Mouse (Mus musculus) heart, embryonic 16.5 days (tissue): ENCODE measurements around the gene Actr1a. TPM values are rescaled to one million over a fixed set of nuclear protein-coding genes. Genes with fewer than 3 reads are reported as not detected.

Experiments used
- ATAC-seq: fragments of 200-750 bp; cut with Nextera tagmentation; replicated peaks from 2 replicates; pipeline ENCODE4 v1.8.0; 2017; ENCODE audit warnings: moderate number of reproducible peaks; ENCODE audit not compliant: insufficient read depth, low FRiP score; ENCODE audit errors: extremely low read depth
- H3K27ac ChIP-seq: fragments of 300-500 bp; sonication (generic); 2 replicates; pipeline ENCODE4 v1.5.1; 2014; ENCODE audit warnings: mild to moderate bottlenecking, low read length, control low read depth, moderate library complexity
- H3K27me3 ChIP-seq: fragments of 300-500 bp; sonication (generic); 2 replicates; pipeline ENCODE4 v1.6.1; 2014; ENCODE audit warnings: low read length, mixed read lengths; ENCODE audit not compliant: control insufficient read depth, insufficient read depth
- H3K36me3 ChIP-seq: fragments of 300-500 bp; sonication (generic); 2 replicates; pipeline ENCODE4 v1.6.1; 2014; ENCODE audit not compliant: control insufficient read depth, insufficient read depth
- H3K4me1 ChIP-seq: fragments of 300-500 bp; sonication (generic); 2 replicates; pipeline ENCODE4 v1.6.1; 2014; ENCODE audit warnings: low read length, mixed read lengths; ENCODE audit not compliant: control insufficient read depth, insufficient read depth
- H3K4me2 ChIP-seq: fragments of 300-500 bp; sonication (generic); 2 replicates; pipeline ENCODE4 v1.6.1; 2014; ENCODE audit warnings: low read depth, mild to moderate bottlenecking, control low read depth, low read length
- H3K4me3 ChIP-seq: fragments of 300-500 bp; sonication (generic); 2 replicates; pipeline ENCODE4 v1.5.1; 2014; ENCODE audit warnings: mild to moderate bottlenecking, control low read depth, low read length
- H3K9ac ChIP-seq: fragments of 300-500 bp; sonication (generic); 2 replicates; pipeline ENCODE4 v1.6.1; 2014; ENCODE audit warnings: low read length, control low read depth
- H3K9me3 ChIP-seq: fragments of 300-500 bp; sonication (generic); replicated peaks from 2 replicates; pipeline ENCODE4 v1.6.1; 2016; ENCODE audit warnings: low read length; ENCODE audit not compliant: control insufficient read depth
- WGBS: fragments of 180-500 bp; shearing (Covaris S2); extraction: QIAGEN DNeasy Blood & Tissue Kit; methylation state at CpG from one replicate; pipeline ENCODE4 v1.1.7; 2014; 5-methylcytosine and 5-hydroxymethylcytosine counted together
- polyA plus RNA-seq: library from polyadenylated mRNA; unstranded; fragments of >200 nt; fragmentation: Nextera tagmentation; extraction: Ambion mirVana; gene quantifications from 2 replicates; pipeline ENCODE4 v1.2.1, GENCODE M21; 2015

The Actr1a gene
- polyA plus RNA-seq, 1 experiment from 2014 or later: 126 TPM

DNA sequence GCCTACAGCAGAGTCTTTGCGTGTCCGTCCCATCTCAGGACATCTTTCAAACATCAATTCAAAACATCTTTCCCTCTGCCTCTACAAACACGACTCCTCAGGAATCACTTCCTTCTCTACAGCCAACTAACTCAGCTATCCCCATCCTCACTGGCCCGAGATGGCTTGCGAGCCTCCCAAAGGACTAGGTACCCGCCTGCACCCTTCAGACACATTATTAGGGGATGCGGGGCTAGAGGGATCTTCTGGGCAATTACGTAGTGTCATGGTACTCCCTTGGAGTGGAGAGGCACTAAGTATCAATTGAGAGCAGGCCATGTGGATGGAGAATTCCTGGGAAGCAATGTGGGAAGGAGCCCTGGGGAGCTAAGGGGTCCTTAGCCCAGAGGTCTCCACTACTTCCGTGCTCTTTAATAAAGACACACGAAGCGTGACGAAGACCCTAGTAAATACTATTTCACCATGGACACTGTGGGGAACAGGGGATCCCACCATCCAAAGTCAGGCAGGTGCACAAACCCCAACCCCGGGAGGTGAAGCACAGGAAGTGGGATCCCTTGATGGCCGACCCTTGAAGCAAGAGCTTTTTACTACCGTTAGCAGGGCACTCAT lies 57.7 kb downstream of the Actr1a start:
- H3K4me3 ChIP-seq: peak overlapping the region; percentile 80
- H3K27ac ChIP-seq: peak overlapping the region; percentile 44; the same call in 1 of the 2 replicates
- H3K36me3 ChIP-seq: no peaks in the 10 kb centered on the region
- 36% methylated on average over 15 of the region's 15 CpGs for WGBS
- peak overlapping the region; percentile 84 for H3K4me2 ChIP-seq
- peaks cover 6% of the 10 kb centered on the region for H3K4me1 ChIP-seq
- H3K27me3 ChIP-seq: no peaks in the 10 kb centered on the region
- ATAC-seq: no peak
- peak overlapping the region; percentile 89 for H3K9ac ChIP-seq
- no peaks in the 10 kb centered on the region for H3K9me3 ChIP-seq

DNA sequence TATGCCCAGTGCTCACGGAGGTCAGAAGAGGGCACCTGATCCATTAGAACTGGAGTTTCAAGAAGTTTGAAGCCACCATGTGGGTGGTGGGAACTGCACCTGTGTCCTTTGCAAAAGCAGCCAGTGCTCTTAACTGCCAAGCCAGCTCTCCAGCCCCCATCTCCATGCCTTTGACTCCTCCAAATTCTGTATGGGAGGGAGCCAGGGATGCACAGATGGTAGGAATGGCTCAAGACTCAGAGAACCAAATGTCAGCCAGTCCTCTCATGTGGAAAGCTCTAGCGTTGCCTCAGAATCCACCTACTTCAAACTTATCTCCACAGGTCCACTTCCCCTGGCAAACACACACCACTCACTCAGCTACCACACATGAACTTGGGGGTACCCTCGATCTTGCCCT lies 61.6 kb downstream of the Actr1a start:
- H3K36me3 ChIP-seq: peaks cover 12% of the 10 kb centered on the region; the same call in 1 of the 2 replicates
- H3K4me3 ChIP-seq: no peak overlapping the region
- no peak overlapping the region for H3K27ac ChIP-seq
- no peaks in the 10 kb centered on the region for H3K27me3 ChIP-seq
- no peak for ATAC-seq
- peaks cover 10% of the 10 kb centered on the region for H3K4me1 ChIP-seq
- WGBS: 73% methylated on average over 3 of the region's 3 CpGs
- H3K9me3 ChIP-seq: no peaks in the 10 kb centered on the region
- H3K4me2 ChIP-seq: no peak overlapping the region
- H3K9ac ChIP-seq: no peak overlapping the region

DNA sequence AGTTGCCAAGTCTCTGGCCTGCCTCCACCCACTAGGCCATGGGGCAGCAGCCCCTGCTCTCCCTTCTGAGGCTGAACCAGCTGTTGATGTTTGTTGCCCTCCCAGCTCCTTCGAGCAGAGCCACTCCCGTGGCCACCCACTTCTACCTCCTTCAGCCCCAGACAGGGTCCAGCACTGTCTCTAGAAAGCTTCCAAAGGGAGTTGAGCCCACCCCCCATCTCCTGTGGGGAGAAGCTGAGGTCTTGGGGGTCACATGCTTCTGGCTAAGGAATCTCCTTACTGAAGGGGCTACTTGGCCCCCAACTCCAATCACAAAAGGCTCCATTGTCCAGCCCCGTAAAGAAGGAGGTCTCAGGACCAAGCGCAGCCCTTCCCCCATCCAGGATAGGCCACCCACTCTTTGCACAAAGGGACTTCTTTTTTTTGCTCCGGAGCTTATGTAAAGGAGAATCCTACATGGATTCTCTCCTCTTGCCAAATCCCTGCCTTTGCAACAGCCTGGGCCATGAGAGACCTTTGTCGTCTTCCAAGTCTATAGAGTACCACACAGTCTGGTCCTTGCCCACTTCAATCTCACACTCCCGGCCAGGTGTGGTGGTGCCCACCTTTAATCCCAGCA lies 62.7 kb downstream of the Actr1a start:
- Histone ChIP-seq H3K4me2 (no peak overlapping the region), H3K4me3 (no peak overlapping the region)

DNA sequence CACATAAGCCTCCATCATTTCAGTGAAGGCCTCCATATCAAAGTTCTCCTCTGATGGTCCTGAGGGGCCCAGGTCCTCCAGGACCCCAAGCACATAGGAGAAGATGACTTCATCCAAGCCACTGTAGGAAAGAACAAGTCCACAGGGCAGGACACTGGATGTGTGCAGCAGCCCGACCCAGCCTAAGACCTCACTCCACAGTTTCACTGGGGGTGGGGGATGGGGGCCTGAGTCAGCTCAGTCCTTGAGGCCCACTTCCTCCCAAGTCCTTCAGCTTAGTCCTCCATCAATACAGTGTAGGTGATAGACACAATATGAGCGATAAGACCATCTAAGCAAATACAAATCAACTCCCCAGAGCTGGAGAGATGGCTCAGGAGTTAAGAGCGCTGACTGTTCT lies 63.6 kb downstream of the Actr1a start:
- Histone ChIP-seq H3K27ac (no peak overlapping the region), H3K4me3 (no peak overlapping the region), H3K27me3 (peaks cover 5% of the 10 kb centered on the region), H3K4me2 (no peak overlapping the region), H3K36me3 (peaks cover 12% of the 10 kb centered on the region; the same call in 1 of the 2 replicates), H3K9me3 (no peaks in the 10 kb centered on the region), H3K4me1 (peaks cover 13% of the 10 kb centered on the region), H3K9ac (no peak overlapping the region)
- WGBS: 79% methylated on average over 3 of the region's 3 CpGs
- ATAC-seq: no peak

More for the DNA sequence above, 62.7 kb downstream of the Actr1a start:
- no peaks in the 10 kb centered on the region for H3K9me3 ChIP-seq
- ATAC-seq: no peak
- 69% methylated on average over 7 of the region's 7 CpGs for WGBS
- peaks cover 12% of the 10 kb centered on the region; the same call in 1 of the 2 replicates for H3K36me3 ChIP-seq
- H3K27ac ChIP-seq: no peak overlapping the region
- no peaks in the 10 kb centered on the region for H3K27me3 ChIP-seq
- peaks cover 9% of the 10 kb centered on the region for H3K4me1 ChIP-seq
- H3K9ac ChIP-seq: no peak overlapping the region

DNA sequence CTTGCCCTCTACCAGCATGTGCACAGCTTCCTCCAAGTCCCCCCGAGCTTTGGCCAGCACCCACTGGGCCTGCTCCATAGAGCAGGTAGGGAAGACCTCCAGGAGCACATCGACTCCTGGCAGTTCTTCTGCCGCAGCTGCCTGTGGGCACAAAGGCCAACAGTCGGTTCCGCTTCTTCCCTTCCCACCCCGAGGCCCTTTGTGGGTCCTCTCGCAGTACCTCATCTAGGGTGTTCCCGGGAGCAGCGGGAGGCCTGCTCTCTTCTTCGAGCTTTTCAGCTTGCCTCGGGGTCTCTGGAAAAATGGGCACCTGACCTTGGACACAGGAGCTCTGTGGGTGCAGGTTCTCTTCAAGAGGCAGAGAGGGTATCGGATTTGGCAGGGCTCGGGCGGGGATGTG lies 64.2 kb downstream of the Actr1a start:
- H3K9me3 ChIP-seq: no peaks in the 10 kb centered on the region
- no peak overlapping the region for H3K9ac ChIP-seq
- peaks cover 11% of the 10 kb centered on the region for H3K27me3 ChIP-seq
- no peak overlapping the region for H3K4me2 ChIP-seq
- H3K36me3 ChIP-seq: peaks cover 12% of the 10 kb centered on the region; the same call in 1 of the 2 replicates
- H3K4me3 ChIP-seq: no peak overlapping the region
- H3K4me1 ChIP-seq: peaks cover 15% of the 10 kb centered on the region
- no peak overlapping the region for H3K27ac ChIP-seq
- no peak for ATAC-seq
- 91% methylated on average over 14 of the region's 14 CpGs for WGBS

DNA sequence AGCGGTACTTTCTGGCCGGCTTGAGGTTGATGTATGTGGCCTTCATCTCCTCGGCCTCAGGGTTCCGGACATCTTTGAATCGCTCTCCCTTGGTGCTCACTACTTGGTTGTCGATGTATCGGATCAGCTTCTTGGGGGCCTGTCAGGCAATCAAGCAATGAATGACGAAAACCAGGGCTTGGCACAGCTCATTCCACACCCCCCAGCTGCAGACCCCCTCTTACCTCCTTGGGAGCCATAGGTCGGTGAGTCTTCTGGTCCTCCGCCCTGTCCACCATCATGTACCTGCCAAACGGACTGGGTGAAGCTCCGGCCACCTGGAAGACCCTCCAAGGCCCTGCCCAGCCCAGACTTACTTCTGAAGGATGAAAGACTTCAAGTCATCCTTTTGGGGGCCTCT lies 64.9 kb downstream of the Actr1a start:
- Histone ChIP-seq H3K9ac (no peak overlapping the region), H3K4me3 (no peak overlapping the region), H3K27me3 (peaks cover 17% of the 10 kb centered on the region), H3K9me3 (no peaks in the 10 kb centered on the region), H3K4me2 (no peak overlapping the region), H3K4me1 (peaks cover 15% of the 10 kb centered on the region), H3K27ac (no peak overlapping the region), H3K36me3 (peaks cover 12% of the 10 kb centered on the region; the same call in 1 of the 2 replicates)
- WGBS: 91% methylated on average over 12 of the region's 12 CpGs
- no peak for ATAC-seq

DNA sequence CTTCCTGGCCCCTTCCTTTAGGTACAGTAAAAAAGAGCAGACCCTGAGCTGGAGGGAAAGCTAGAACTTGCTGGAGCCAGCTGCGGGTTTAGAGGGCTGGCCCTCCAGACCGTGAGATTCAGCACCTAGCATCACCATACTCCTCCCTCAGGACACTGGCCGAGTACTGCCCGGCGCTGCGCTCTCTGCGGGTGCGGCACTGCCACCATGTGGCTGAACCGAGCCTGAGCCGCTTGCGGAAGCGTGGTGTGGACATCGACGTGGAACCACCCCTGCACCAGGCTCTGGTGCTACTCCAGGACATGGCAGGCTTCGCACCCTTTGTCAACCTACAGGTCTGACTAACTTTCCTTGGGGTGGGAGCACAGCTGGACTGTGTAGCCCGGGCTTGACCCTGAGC lies 65.6 kb downstream of the Actr1a start:
- WGBS: 6% methylated on average over 16 of the region's 16 CpGs
- H3K9me3 ChIP-seq: no peaks in the 10 kb centered on the region
- H3K4me3 ChIP-seq: no peak overlapping the region
- peaks cover 25% of the 10 kb centered on the region for H3K27me3 ChIP-seq
- 0 out of 2 replicates have a peak, but pooled peaks have one; percentile 16 for ATAC-seq
- peak overlapping the region; percentile 75; the same call in 1 of the 2 replicates for H3K4me2 ChIP-seq
- H3K4me1 ChIP-seq: peaks cover 15% of the 10 kb centered on the region
- H3K9ac ChIP-seq: no peak overlapping the region
- H3K27ac ChIP-seq: no peak overlapping the region
- peaks cover 12% of the 10 kb centered on the region; the same call in 1 of the 2 replicates for H3K36me3 ChIP-seq

DNA sequence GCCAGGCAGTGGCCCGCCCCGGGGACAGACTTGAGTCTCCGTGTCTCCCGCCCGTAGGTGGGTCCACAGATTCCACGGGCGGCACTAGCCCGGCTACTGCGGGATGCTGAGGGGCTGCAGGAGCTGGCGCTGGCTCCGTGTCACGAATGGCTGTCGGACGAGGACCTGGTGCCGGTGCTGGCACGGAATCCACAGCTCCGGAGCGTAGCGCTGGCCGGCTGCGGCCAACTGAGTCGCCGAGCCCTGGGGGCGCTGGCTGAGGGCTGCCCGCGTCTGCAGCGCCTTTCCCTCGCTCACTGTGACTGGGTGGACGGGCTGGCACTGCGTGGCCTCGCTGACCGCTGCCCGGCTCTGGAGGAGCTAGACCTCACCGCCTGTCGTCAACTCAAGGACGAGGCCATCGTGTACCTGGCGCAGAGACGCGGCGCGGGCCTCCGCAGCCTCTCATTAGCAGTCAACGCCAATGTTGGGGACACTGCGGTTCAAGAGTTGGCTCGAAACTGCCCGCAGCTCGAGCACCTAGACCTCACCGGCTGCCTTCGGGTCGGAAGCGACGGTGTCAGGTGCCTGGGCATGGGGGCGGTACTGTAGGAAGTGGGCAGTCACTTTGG lies 66.4 kb downstream of the Actr1a start:
- H3K27me3 ChIP-seq: peaks cover 33% of the 10 kb centered on the region
- no peak overlapping the region for H3K27ac ChIP-seq
- H3K9ac ChIP-seq: peak overlapping the region; percentile 83
- peaks cover 12% of the 10 kb centered on the region; the same call in 1 of the 2 replicates for H3K36me3 ChIP-seq
- peaks cover 15% of the 10 kb centered on the region for H3K4me1 ChIP-seq
- H3K4me3 ChIP-seq: peak overlapping the region; percentile 78
- peak; percentile 4; the same call in 1 of the 2 replicates for ATAC-seq
- 2% methylated on average over 54 of the region's 54 CpGs for WGBS
- H3K4me2 ChIP-seq: peak overlapping the region; percentile 75
- H3K9me3 ChIP-seq: no peaks in the 10 kb centered on the region
